Mouse (Mus musculus) midbrain, embryonic 11.5 days (tissue): Measurements from ENCODE around the gene Kcnk1. TPM values are rescaled to one million over a fixed set of nuclear protein-coding genes. Genes with fewer than 3 reads are reported as not detected.

Experiments used
- ATAC-seq: fragments of 200-750 bp; cut with Nextera tagmentation; 2 replicates; pipeline ENCODE4 v1.8.0; 2017; ENCODE audit warnings: moderate TSS enrichment, moderate library complexity; ENCODE audit not compliant: low FRiP score
- DNase-seq: peaks from one replicate; pipeline ENCODE4 v3.0.0; 2015; ENCODE audit warnings: low spot score; ENCODE audit errors: missing footprints
- H3K27ac ChIP-seq: fragments of 300-500 bp; sonication (generic); 2 replicates; pipeline ENCODE4 v1.5.1; 2014; ENCODE audit warnings: low read depth, low read length
- H3K27me3 ChIP-seq: fragments of 300-500 bp; sonication (generic); 2 replicates; pipeline ENCODE4 v1.6.1; 2014; ENCODE audit warnings: mild to moderate bottlenecking, low read length, moderate library complexity, mixed read lengths; ENCODE audit not compliant: control insufficient read depth, insufficient read depth
- H3K36me3 ChIP-seq: fragments of 300-500 bp; sonication (generic); 2 replicates; pipeline ENCODE4 v1.6.1; 2014; ENCODE audit warnings: mild to moderate bottlenecking, low read length, moderate library complexity, mixed read lengths; ENCODE audit not compliant: control insufficient read depth, insufficient read depth
- H3K4me1 ChIP-seq: fragments of 300-500 bp; sonication (generic); 2 replicates; pipeline ENCODE4 v1.6.1; 2014; ENCODE audit warnings: low read length; ENCODE audit not compliant: control insufficient read depth, insufficient read depth
- H3K4me2 ChIP-seq: fragments of 300-500 bp; sonication (generic); 2 replicates; pipeline ENCODE4 v1.6.1; 2014; ENCODE audit warnings: mild to moderate bottlenecking, moderate library complexity
- H3K4me3 ChIP-seq: fragments of 300-500 bp; sonication (generic); 2 replicates; pipeline ENCODE4 v1.5.1; 2014; ENCODE audit warnings: low read depth, low read length
- H3K9ac ChIP-seq: fragments of 300-500 bp; sonication (generic); 2 replicates; pipeline ENCODE4 v1.6.1; 2014; ENCODE audit warnings: low read length
- H3K9me3 ChIP-seq: fragments of 300-500 bp; sonication (generic); 2 replicates; pipeline ENCODE4 v1.6.1; 2016; ENCODE audit warnings: low read length; ENCODE audit not compliant: control insufficient read depth
- WGBS: fragments of 180-500 bp; shearing (Covaris S2); extraction: QIAGEN DNeasy Blood & Tissue Kit; methylation state at CpG from one replicate; pipeline ENCODE4 v1.1.7; 2014; 5-methylcytosine and 5-hydroxymethylcytosine counted together
- polyA plus RNA-seq: library from polyadenylated mRNA; unstranded; fragments of >200 nt; fragmentation: Nextera tagmentation; extraction: Ambion mirVana; gene quantifications from 2 replicates; pipeline ENCODE4 v1.2.1, GENCODE M21; 2014

Gene Kcnk1
- polyA plus RNA-seq, 1 experiment from 2014 or later = 3.8 TPM

GRCm38 (mm10) chr8:126062844-126063243 lies 67.9 kb downstream of the Kcnk1 start:
- Histone ChIP-seq H3K9ac (no peak overlapping the region), H3K36me3 (no peaks in the 10 kb centered on the region), H3K27me3 (no peaks in the 10 kb centered on the region), H3K9me3 (no peaks in the 10 kb centered on the region), H3K4me2 (no peak overlapping the region), H3K4me3 (no peak overlapping the region), H3K27ac (no peak overlapping the region), H3K4me1 (no peaks in the 10 kb centered on the region)
- ATAC-seq (no peak), DNase-seq (no peak)
- 79% methylated on average over 10 of the region's 10 CpGs for WGBS

GRCm38 (mm10) chr8:126063832-126064409 lies 69.0 kb downstream of the Kcnk1 start:
- no peak overlapping the region for H3K4me3 ChIP-seq
- ATAC-seq = no peak
- no peak overlapping the region for H3K9ac ChIP-seq
- H3K36me3 ChIP-seq = no peaks in the 10 kb centered on the region
- no peak overlapping the region for H3K4me2 ChIP-seq
- no peak for DNase-seq
- WGBS = 82% methylated on average over 9 of the region's 9 CpGs
- H3K9me3 ChIP-seq = no peaks in the 10 kb centered on the region
- H3K27ac ChIP-seq = no peak overlapping the region
- H3K27me3 ChIP-seq = no peaks in the 10 kb centered on the region
- no peaks in the 10 kb centered on the region for H3K4me1 ChIP-seq

GRCm38 (mm10) chr8:126064587-126065145 lies 69.7 kb downstream of the Kcnk1 start:
- H3K36me3 ChIP-seq = no peaks in the 10 kb centered on the region
- H3K4me3 ChIP-seq = no peak overlapping the region
- no peak overlapping the region for H3K27ac ChIP-seq
- no peak overlapping the region for H3K4me2 ChIP-seq
- H3K27me3 ChIP-seq = no peaks in the 10 kb centered on the region
- ATAC-seq (no peak), DNase-seq (no peak)
- no peak overlapping the region for H3K9ac ChIP-seq
- H3K4me1 ChIP-seq = no peaks in the 10 kb centered on the region
- WGBS = 65% methylated on average over 8 of the region's 8 CpGs
- H3K9me3 ChIP-seq = no peaks in the 10 kb centered on the region

- H3K4me3 ChIP-seq = no peak overlapping the region
- H3K4me2 ChIP-seq = no peak overlapping the region
- no peak overlapping the region for H3K27ac ChIP-seq
- no peak for ATAC-seq
- no peak for DNase-seq
- H3K27me3 ChIP-seq = no peaks in the 10 kb centered on the region
- no peaks in the 10 kb centered on the region for H3K4me1 ChIP-seq
- H3K9me3 ChIP-seq = no peaks in the 10 kb centered on the region
- H3K9ac ChIP-seq = no peak overlapping the region
- WGBS = 70% methylated on average over 6 of the region's 6 CpGs
- no peaks in the 10 kb centered on the region for H3K36me3 ChIP-seq
These were observed 72.3 kb downstream of the Kcnk1 start for GRCm38 (mm10) chr8:126067306-126067705.

- no peak overlapping the region for H3K27ac ChIP-seq
- WGBS = 87% methylated on average over 6 of the region's 6 CpGs
- DNase-seq (no peak), ATAC-seq (no peak)
- peaks cover 3% of the 10 kb centered on the region for H3K4me1 ChIP-seq
- H3K4me2 ChIP-seq = no peak overlapping the region
- no peaks in the 10 kb centered on the region for H3K36me3 ChIP-seq
- no peaks in the 10 kb centered on the region for H3K27me3 ChIP-seq
- no peaks in the 10 kb centered on the region for H3K9me3 ChIP-seq
- no peak overlapping the region for H3K9ac ChIP-seq
- no peak overlapping the region for H3K4me3 ChIP-seq
These were observed 73.2 kb downstream of the Kcnk1 start for GRCm38 (mm10) chr8:126068136-126068535.

- H3K27me3 ChIP-seq = no peaks in the 10 kb centered on the region
- H3K4me2 ChIP-seq = no peak overlapping the region; the same call in 1 of the 2 replicates
- DNase-seq (no peak), ATAC-seq (no peak)
- no peak overlapping the region for H3K27ac ChIP-seq
- no peaks in the 10 kb centered on the region for H3K36me3 ChIP-seq
- no peaks in the 10 kb centered on the region for H3K9me3 ChIP-seq
- peaks cover 8% of the 10 kb centered on the region for H3K4me1 ChIP-seq
- 55% methylated on average over 5 of the region's 5 CpGs for WGBS
- no peak overlapping the region for H3K9ac ChIP-seq
- no peak overlapping the region for H3K4me3 ChIP-seq
These were observed 77.7 kb downstream of the Kcnk1 start for GRCm38 (mm10) chr8:126072678-126073077.

- Histone ChIP-seq H3K4me1 (peaks cover 8% of the 10 kb centered on the region), H3K9me3 (no peaks in the 10 kb centered on the region), H3K4me2 (peak overlapping the region; percentile 15; the same call in 1 of the 2 replicates), H3K9ac (peak overlapping the region; percentile 39; the same call in 1 of the 2 replicates), H3K36me3 (no peaks in the 10 kb centered on the region), H3K4me3 (no peak overlapping the region), H3K27ac (no peak overlapping the region), H3K27me3 (no peaks in the 10 kb centered on the region)
- ATAC-seq (peak; percentile 70), DNase-seq (peak; percentile 90)
- 27% methylated on average over 7 of the region's 7 CpGs for WGBS
These were observed 78.3 kb downstream of the Kcnk1 start for GRCm38 (mm10) chr8:126073141-126073740.

GRCm38 (mm10) chr8:126074111-126074510 lies 79.1 kb downstream of the Kcnk1 start:
- Histone ChIP-seq H3K4me1 (peaks cover 8% of the 10 kb centered on the region), H3K9ac (no peak overlapping the region), H3K9me3 (no peaks in the 10 kb centered on the region), H3K27me3 (no peaks in the 10 kb centered on the region), H3K36me3 (no peaks in the 10 kb centered on the region), H3K4me3 (no peak overlapping the region), H3K4me2 (no peak overlapping the region), H3K27ac (no peak overlapping the region)
- 68% methylated on average over 1 of the region's 1 CpGs for WGBS
- ATAC-seq (no peak), DNase-seq (no peak)

GRCm38 (mm10) chr8:126075400-126075799 lies 80.4 kb downstream of the Kcnk1 start:
- Histone ChIP-seq H3K4me2 (no peak overlapping the region), H3K4me1 (peaks cover 8% of the 10 kb centered on the region), H3K9ac (no peak overlapping the region), H3K36me3 (no peaks in the 10 kb centered on the region), H3K27ac (no peak overlapping the region), H3K9me3 (no peaks in the 10 kb centered on the region), H3K27me3 (no peaks in the 10 kb centered on the region), H3K4me3 (no peak overlapping the region)
- WGBS = 16% methylated on average over 10 of the region's 10 CpGs
- peak; percentile 58 for ATAC-seq
- peak; percentile 99 for DNase-seq
